ENCODE assay signal across 29 mouse cellular contexts in genomic region chr7:92135624-92136023, GRCm38 (mm10).
"Had no signal": no experiment of that assay in that cellular context is flagged by ENCODE, and none has a peak within 500 bp of the region (broad histone marks: within the 10 kb centered on the region; RNA-seq: fewer than 3 reads in every experiment).

No protein-coding gene starts in this region.

- H3K9me3 ChIP-seq: limb, embryonic 10.5 days; limb, embryonic 12.5 days; limb, embryonic 13.5 days; limb, embryonic 15.5 days; liver, embryonic 12.5 days; liver, embryonic 13.5 days; liver, embryonic 15.5 days; lung, embryonic 15.5 days; megakaryocyte, embryonic 14.5 days; midbrain, embryonic 10.5 days; midbrain, embryonic 12.5 days; midbrain, embryonic 13.5 days; midbrain, embryonic 15.5 days had no signal

- H3K4me2 ChIP-seq: limb, embryonic 12.5 days; limb, embryonic 13.5 days; limb, embryonic 15.5 days; liver, embryonic 11.5 days; liver, embryonic 12.5 days; liver, embryonic 13.5 days; liver, embryonic 15.5 days; lung, embryonic 14.5 days; lung, embryonic 15.5 days; midbrain, embryonic 11.5 days; midbrain, embryonic 12.5 days; midbrain, embryonic 13.5 days; midbrain, embryonic 15.5 days had no signal

- H3K4me1 ChIP-seq: limb, embryonic 10.5 days; limb, embryonic 12.5 days; limb, embryonic 13.5 days; limb, embryonic 15.5 days; liver, embryonic 12.5 days; liver, embryonic 13.5 days; liver, embryonic 15.5 days; lung, embryonic 15.5 days; megakaryocyte, embryonic 14.5 days; midbrain, embryonic 12.5 days; midbrain, embryonic 13.5 days; midbrain, embryonic 15.5 days had no signal

- H3K4me3 ChIP-seq: left cerebral cortex, adult 2 months; limb, embryonic 10.5 days; limb, embryonic 12.5 days; limb, embryonic 13.5 days; limb, embryonic 15.5 days; liver, embryonic 12.5 days; liver, embryonic 13.5 days; liver, embryonic 15.5 days; lung, embryonic 15.5 days; megakaryocyte, embryonic 14.5 days; midbrain, embryonic 10.5 days; midbrain, embryonic 12.5 days; midbrain, embryonic 13.5 days; midbrain, embryonic 15.5 days had no signal

- H3K27me3 ChIP-seq: limb, embryonic 12.5 days; limb, embryonic 13.5 days; limb, embryonic 15.5 days; liver, embryonic 12.5 days; liver, embryonic 13.5 days; liver, embryonic 15.5 days; lung, embryonic 15.5 days; megakaryocyte, embryonic 14.5 days; midbrain, embryonic 12.5 days; midbrain, embryonic 13.5 days; midbrain, embryonic 15.5 days had no signal

- DNase-seq: left cerebral cortex, postnatal 4 days; liver; liver, embryonic 13.5 days; liver, postnatal 0 days; lung, adult 18-20 months; lung, adult 2 months; lung, embryonic 14.5 days; lung, postnatal 10 days; lung, postnatal 14 days; lung, postnatal 36 days; lung, postnatal 4 days had no signal

- H3K36me3 ChIP-seq: limb, embryonic 10.5 days; limb, embryonic 12.5 days; limb, embryonic 13.5 days; limb, embryonic 15.5 days; liver, embryonic 12.5 days; liver, embryonic 13.5 days; liver, embryonic 15.5 days; lung, embryonic 15.5 days; midbrain, embryonic 10.5 days; midbrain, embryonic 12.5 days; midbrain, embryonic 13.5 days; midbrain, embryonic 15.5 days had no signal

- H3K27ac ChIP-seq: left cerebral cortex, adult 2 months; limb, embryonic 10.5 days; limb, embryonic 12.5 days; limb, embryonic 13.5 days; limb, embryonic 15.5 days; liver, embryonic 12.5 days; liver, embryonic 13.5 days; liver, embryonic 14.5 days; liver, embryonic 15.5 days; lung, embryonic 15.5 days; macrophage; midbrain, embryonic 10.5 days; midbrain, embryonic 12.5 days; midbrain, embryonic 13.5 days; midbrain, embryonic 15.5 days had no signal

- H3K9ac ChIP-seq: limb, embryonic 12.5 days; limb, embryonic 13.5 days; limb, embryonic 15.5 days; liver, embryonic 12.5 days; liver, embryonic 13.5 days; liver, embryonic 14.5 days; liver, embryonic 15.5 days; liver, postnatal 0 days; lung, embryonic 14.5 days; lung, embryonic 15.5 days; midbrain, embryonic 12.5 days; midbrain, embryonic 13.5 days; midbrain, embryonic 15.5 days had no signal

- ATAC-seq: liver, embryonic 12.5 days; liver, postnatal 0 days; lung, postnatal 0 days; midbrain, embryonic 13.5 days; midbrain, embryonic 15.5 days had no signal
